Mouse (Mus musculus) C2C12 (cell line): ENCODE measurements at regions not wholly inside any gene's neighbourhood (a gene's known extent, or its start where the extent isn't known, plus 50 kb on each side); places are given as distances from the start of the nearest gene placed in this dataset.

Source experiments
- CTCF ChIP-seq: IDR thresholded peaks from one replicate; pipeline ENCODE4 v1.5.1; 2011; ENCODE audit not compliant: control insufficient read depth, insufficient read depth, insufficient read length
- USF1 ChIP-seq: IDR thresholded peaks from one replicate; pipeline ENCODE4 v1.6.1; 2011; ENCODE audit warnings: low read depth, mild to moderate bottlenecking, control low read depth, moderate library complexity

- TF ChIP-seq CTCF (no peak), USF1 (no peak)
Observed at GRCm38 (mm10) chr1:71731623-71732022, 78.6 kb upstream of the Fn1 start.
